Mouse (Mus musculus): Measurements from ENCODE around the gene Slc19a1. TPM values are rescaled to one million over a fixed set of nuclear protein-coding genes. Genes with fewer than 3 reads are reported as not detected.

The Slc19a1 gene
- total RNA-seq, 2 experiments from 2014 or later, result 27.4 to 27.6 TPM

- no peak for DNase-seq (ENCODE audit: extremely low spot score in 1 of 2, low spot score in 2 of 2)
- intact Hi-C loops (cut with DNase I), result no loop called here
These were observed 1.4 kb upstream of the Slc19a1 start for GRCm38 (mm10) chr10:77030666-77031065.

DNA sequence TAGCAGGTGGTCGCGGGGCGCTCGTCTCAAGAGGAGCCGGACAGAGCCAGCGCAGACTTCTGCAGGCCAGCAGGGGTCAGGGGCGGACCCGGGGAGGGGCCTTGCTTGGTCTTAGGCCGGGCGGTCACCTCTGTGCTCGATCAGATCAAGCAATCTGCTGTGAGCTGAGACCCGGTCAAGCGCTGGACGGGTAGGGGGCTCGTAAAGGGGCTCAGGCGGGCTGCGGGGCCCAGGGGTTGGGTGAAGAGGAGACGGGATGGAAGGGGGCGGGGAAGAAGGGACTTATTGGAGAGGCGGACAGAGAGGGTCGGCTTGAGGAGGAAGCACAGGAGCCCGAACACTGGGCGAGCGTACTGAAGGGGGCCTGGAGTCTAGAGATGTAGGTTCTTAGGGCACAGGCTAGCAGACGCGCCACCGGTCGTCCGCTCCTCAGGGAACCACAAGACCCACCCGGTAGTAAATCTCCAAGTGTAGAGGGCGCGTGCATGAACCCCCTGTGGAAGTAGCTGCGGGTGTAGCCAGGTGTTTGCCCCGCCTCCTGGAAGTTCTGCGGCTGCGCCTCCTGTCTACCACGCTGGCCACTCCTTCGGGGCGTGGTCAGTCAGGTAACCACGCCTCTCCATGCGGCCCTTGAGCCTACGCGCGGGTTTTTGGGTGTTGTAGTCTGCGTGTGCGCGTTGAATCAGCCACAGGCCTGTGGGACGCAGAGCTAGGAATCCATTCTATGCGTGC lies 716 bp downstream of the Slc19a1 start:
- intact Hi-C loops (cut with DNase I), result no loop called here
- DNase-seq (ENCODE audit: extremely low spot score in 1 of 2, low spot score in 2 of 2), result peak; percentile 90 to 96

DNA sequence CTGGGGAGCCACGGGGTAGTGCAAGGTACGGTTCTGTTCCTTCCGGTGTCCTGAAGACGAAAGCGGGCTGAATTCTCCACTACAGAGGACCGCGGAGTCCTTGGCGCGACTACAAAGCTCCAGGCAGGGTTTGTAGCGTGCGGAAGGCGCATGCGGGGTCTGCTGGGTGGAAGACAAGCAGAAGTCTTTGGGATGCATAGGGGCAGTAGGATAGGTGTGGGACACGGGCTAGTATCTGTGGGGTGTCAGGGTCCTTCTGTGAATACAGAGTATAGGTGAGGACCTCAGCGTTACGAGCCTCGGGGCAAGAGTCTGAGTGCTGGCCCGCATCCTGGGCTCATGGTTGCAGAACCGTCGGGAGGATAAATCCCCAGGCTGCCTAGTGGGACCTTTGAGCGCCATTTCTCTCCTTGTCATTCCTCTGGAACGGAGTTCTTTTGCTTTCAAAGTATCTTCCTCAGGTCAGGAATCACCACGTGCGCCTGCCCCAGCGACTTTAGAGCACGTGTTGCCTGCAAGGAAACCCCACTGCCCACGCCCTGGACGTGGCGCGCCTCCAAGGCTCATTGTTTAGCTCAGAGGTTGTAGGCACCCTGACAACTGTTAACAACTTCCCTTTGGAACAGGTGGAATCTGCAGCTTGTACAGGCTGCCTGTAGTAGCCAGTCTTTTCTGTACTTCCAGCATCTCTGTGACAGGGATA lies 1.4 kb downstream of the Slc19a1 start:
- peak; percentile 39 to 89 for DNase-seq (ENCODE audit: extremely low spot score in 1 of 2, low spot score in 2 of 2)
- intact Hi-C loops (cut with DNase I), result no loop called here

- no peak for DNase-seq (ENCODE audit: extremely low spot score in 1 of 2, low spot score in 2 of 2)
- intact Hi-C loops (cut with DNase I), result no loop called here
These were observed 3.4 kb downstream of the Slc19a1 start for GRCm38 (mm10) chr10:77035487-77035886.

GRCm38 (mm10) chr10:77038579-77039174 lies 6.6 kb downstream of the Slc19a1 start:
- intact Hi-C loops (cut with DNase I), result no loop called here
- no peak for DNase-seq (ENCODE audit: extremely low spot score in 1 of 2, low spot score in 2 of 2)

DNA sequence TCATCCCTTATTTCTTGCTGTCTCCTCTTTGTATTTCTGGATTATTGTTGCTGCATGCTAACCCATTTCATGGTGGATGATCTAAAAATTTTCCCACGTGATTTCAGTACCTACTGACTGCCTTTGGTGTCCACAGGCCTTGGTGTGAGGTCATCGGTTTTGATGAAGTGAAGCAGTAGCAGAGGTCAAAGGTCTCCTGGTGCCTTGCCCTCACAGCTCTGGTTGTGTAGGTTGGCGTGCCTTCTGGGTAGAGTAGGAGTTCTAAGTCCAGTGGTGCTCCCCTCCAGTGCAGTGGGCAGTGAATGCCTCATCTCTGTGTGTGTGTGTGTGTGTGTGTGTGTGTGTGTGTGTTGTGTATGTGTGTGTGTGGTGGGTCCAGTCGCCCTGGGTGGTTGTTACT lies 16.2 kb downstream of the Slc19a1 start:
- intact Hi-C loops (cut with DNase I), result no loop called here
- no peak for DNase-seq (ENCODE audit: extremely low spot score in 1 of 2, low spot score in 2 of 2)

GRCm38 (mm10) chr10:77048606-77049005 lies 16.6 kb downstream of the Slc19a1 start:
- intact Hi-C loops (cut with DNase I), result no loop called here

GRCm38 (mm10) chr10:77056768-77057167 lies 24.7 kb downstream of the Slc19a1 start:
- intact Hi-C loops (cut with DNase I), result no loop called here
- DNase-seq (ENCODE audit: extremely low spot score in 1 of 2, low spot score in 2 of 2), result no peak

More at GRCm38 (mm10) chr10:77048606-77049005, 16.6 kb downstream of the Slc19a1 start:
- no peak for DNase-seq (ENCODE audit: extremely low spot score in 1 of 2, low spot score in 2 of 2)

DNA sequence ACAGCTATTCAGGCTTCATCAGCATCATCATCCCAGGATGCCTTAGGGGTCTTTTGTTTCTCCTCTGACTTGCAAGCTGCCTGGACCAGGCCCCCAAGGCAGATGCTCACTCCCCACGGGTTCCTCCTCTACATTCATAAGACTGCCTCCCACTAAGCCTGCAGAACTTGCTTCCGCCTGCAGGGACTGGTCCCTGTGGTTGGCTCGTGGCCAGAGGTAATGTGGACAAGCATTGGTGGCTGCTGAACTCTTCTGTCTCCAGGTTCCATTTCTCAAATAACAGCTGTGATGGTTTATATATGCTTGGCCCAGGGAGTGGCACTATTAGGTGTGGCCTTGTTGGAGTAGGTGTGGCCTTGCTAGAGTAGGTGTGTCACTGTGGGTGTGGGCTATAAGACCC lies 29.4 kb downstream of the Slc19a1 start:
- DNase-seq (ENCODE audit: extremely low spot score in 1 of 2, low spot score in 2 of 2), result peak in 1 of 2 experiments; percentile 77
- intact Hi-C loops (cut with DNase I), result no loop called here

DNA sequence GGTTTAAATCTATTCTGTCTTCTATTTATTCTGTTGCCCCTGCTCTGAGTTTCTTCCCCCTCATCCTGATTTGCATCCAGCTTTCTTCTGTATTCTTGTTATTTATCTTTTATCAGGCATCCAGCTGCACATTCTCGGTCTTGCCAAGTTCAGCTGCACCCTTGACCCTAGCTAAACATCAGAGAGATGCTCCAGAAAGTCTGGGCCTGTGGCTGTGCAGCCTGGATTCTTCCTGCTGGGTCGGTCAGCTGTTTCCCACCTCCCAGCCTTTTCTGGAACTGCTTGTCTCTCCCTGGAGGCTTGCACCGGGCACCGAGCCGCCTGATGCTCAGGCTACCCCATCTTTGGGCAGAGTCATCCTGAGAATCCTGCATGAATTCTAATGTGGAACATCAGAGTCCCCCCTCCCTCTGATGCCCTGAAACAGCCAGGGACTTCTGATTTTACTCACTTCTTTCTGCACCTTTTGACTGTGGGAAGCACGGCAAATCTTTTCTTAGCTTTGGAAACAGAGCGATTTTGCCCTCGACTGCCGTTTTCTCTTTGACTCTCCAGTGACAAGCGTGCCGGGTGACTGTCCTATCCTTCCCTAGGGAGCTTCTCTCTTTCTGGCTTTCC lies 30.5 kb downstream of the Slc19a1 start:
- peak; percentile 18 to 84 for DNase-seq (ENCODE audit: extremely low spot score in 1 of 2, low spot score in 2 of 2)
- intact Hi-C loops (cut with DNase I), result no loop called here

GRCm38 (mm10) chr10:77064239-77064638 lies 32.2 kb downstream of the Slc19a1 start:
- DNase-seq (ENCODE audit: extremely low spot score in 1 of 2, low spot score in 2 of 2), result no peak
- intact Hi-C loops (cut with DNase I), result no loop called here

GRCm38 (mm10) chr10:77064659-77065058 lies 32.6 kb downstream of the Slc19a1 start:
- intact Hi-C loops (cut with DNase I), result no loop called here
- DNase-seq (ENCODE audit: extremely low spot score in 1 of 2, low spot score in 2 of 2), result no peak

- DNase-seq (ENCODE audit: extremely low spot score in 1 of 2, low spot score in 2 of 2), result no peak
- intact Hi-C loops (cut with DNase I), result no loop called here
These were observed 36.4 kb downstream of the Slc19a1 start for GRCm38 (mm10) chr10:77068469-77068868.

- peak in 1 of 2 experiments; percentile 79 for DNase-seq (ENCODE audit: extremely low spot score in 1 of 2, low spot score in 2 of 2)
- intact Hi-C loops (cut with DNase I), result loop anchor here (5.0 kb wide), 1 partner anchor 233 kb away; no protein-coding TSS in a partner anchor
These were observed 38.0 kb downstream of the Slc19a1 start for GRCm38 (mm10) chr10:77070072-77070471.

GRCm38 (mm10) chr10:77074276-77074974 lies 42.4 kb downstream of the Slc19a1 start:
- intact Hi-C loops (cut with DNase I), result loop anchor here (5.0 kb wide), 1 partner anchor 237 kb away; no protein-coding TSS in a partner anchor
- DNase-seq (ENCODE audit: extremely low spot score in 1 of 2, low spot score in 2 of 2), result no peak

DNA sequence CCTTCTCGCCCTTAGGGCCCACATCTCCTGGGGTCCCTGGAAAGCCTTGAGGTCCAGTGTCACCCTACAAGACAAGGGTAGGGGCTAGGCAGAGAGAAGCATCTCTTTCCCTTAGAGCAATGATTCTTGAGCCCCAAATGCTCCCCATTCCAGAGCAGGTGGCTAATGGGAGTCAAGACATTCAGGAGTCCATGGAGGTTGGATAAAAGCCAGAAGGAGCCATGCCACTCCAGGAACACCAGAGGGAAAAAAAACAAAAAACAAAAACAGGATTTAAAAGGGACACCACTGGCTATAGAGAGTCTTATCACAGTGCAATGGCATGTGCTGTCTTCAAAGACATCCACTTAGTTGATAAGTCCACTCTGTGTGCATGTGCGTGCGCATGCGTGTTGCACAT lies 46.4 kb downstream of the Slc19a1 start:
- intact Hi-C loops (cut with DNase I), result no loop called here
- DNase-seq (ENCODE audit: extremely low spot score in 1 of 2, low spot score in 2 of 2), result no peak

DNA sequence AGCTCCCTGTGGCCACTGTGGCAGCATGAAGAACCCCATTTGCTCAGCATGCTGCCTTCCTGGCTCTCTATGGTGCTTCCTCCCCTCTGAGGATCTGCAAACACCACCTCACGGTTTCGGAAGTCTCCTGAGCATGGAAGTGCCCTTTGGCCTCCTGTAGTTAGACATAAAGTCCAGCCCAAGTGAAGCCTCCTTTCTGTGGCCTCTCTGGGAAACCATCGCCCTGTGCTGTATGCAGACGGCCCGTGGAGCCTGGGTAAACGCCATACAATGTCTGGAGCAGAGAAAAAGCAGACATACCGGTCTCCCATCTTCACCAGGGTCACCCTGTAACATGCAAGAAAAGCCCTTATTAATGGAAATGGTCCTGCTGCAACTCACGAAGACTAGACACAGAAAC lies 46.9 kb downstream of the Slc19a1 start:
- intact Hi-C loops (cut with DNase I), result no loop called here
- DNase-seq (ENCODE audit: extremely low spot score in 1 of 2, low spot score in 2 of 2), result no peak

GRCm38 (mm10) chr10:77082453-77082852 lies 50.4 kb downstream of the Slc19a1 start:
- peak; percentile 74 to 80 for DNase-seq (ENCODE audit: extremely low spot score in 1 of 2, low spot score in 2 of 2)
- intact Hi-C loops (cut with DNase I), result loop anchor here (5.0 to 10.0 kb wide), 2 partner anchors 170 to 272 kb away; no protein-coding TSS in a partner anchor

- intact Hi-C loops (cut with DNase I), result loop anchor here (5.0 to 10.0 kb wide), 2 partner anchors 169 to 272 kb away; no protein-coding TSS in a partner anchor
- DNase-seq (ENCODE audit: extremely low spot score in 1 of 2, low spot score in 2 of 2), result no peak
These were observed 50.9 kb downstream of the Slc19a1 start for GRCm38 (mm10) chr10:77082921-77083320.

Measured in left cerebral cortex, postnatal 10 days (tissue).